Mouse (Mus musculus) E14TG2a.4 (cell line): ENCODE results near the gene Aldh1l1.

Source experiments
- CTCF ChIP-seq: conservative IDR thresholded peaks from 2 replicates; pipeline ENCODE4 v1.5.1; 2014; ENCODE audit warnings: low read length
- NANOG ChIP-seq: IDR thresholded peaks from 2 replicates; pipeline ENCODE4 v1.6.1; 2014; ENCODE audit warnings: borderline replicate concordance, low read length, mixed read lengths

GRCm38 (mm10) chr6:90582331-90582730, 96.1 kb downstream of the Aldh1l1 start:
- TF ChIP-seq CTCF (no peak), NANOG (no peak)
